Mouse (Mus musculus) neural tube, embryonic 11.5 days (tissue): ENCODE data around the gene Pxdc1. TPM values are rescaled to one million over a fixed set of nuclear protein-coding genes. Genes with fewer than 3 reads are reported as not detected.
A peak's percentile ranks its signal among the peaks of the same experiment; 100 is the strongest.

Source experiments
- ATAC-seq: fragments of 200-750 bp; cut with Nextera tagmentation; 2 replicates; pipeline ENCODE4 v1.8.0; 2017; ENCODE audit warnings: moderate number of reproducible peaks, mild to moderate bottlenecking, moderate TSS enrichment, moderate library complexity; ENCODE audit not compliant: insufficient read depth, low FRiP score, low TSS enrichment
- DNase-seq: peaks from one replicate; pipeline ENCODE4 v3.0.0-alpha.2; 2015; ENCODE audit warnings: low spot score
- H3K27ac ChIP-seq: fragments of 300-500 bp; sonication (generic); 2 replicates; pipeline ENCODE4 v1.5.1; 2014; ENCODE audit warnings: low read depth, mild to moderate bottlenecking, low read length
- H3K27me3 ChIP-seq: fragments of 300-500 bp; sonication (generic); 2 replicates; pipeline ENCODE4 v1.6.1; 2014; ENCODE audit warnings: mild to moderate bottlenecking, low read length, mixed read lengths; ENCODE audit not compliant: control insufficient read depth, insufficient read depth
- H3K36me3 ChIP-seq: fragments of 300-500 bp; sonication (generic); 2 replicates; pipeline ENCODE4 v1.6.1; 2014; ENCODE audit warnings: mild to moderate bottlenecking, low read length, moderate library complexity, mixed read lengths; ENCODE audit not compliant: control insufficient read depth, insufficient read depth
- H3K4me1 ChIP-seq: fragments of 300-500 bp; sonication (generic); 2 replicates; pipeline ENCODE4 v1.6.1; 2014; ENCODE audit warnings: low read length, mixed read lengths; ENCODE audit not compliant: control insufficient read depth, insufficient read depth
- H3K4me2 ChIP-seq: fragments of 300-500 bp; sonication (generic); 2 replicates; pipeline ENCODE4 v1.6.1; 2014; ENCODE audit warnings: low read depth, mild to moderate bottlenecking, moderate library complexity
- H3K4me3 ChIP-seq: fragments of 300-500 bp; sonication (generic); 2 replicates; pipeline ENCODE4 v1.5.1; 2014; ENCODE audit warnings: low read depth, low read length
- H3K9ac ChIP-seq: fragments of 300-500 bp; sonication (generic); 2 replicates; pipeline ENCODE4 v1.6.1; 2014; ENCODE audit warnings: mild to moderate bottlenecking, low read length
- H3K9me3 ChIP-seq: fragments of 300-500 bp; sonication (generic); 2 replicates; pipeline ENCODE4 v1.6.1; 2016; ENCODE audit warnings: low read length; ENCODE audit not compliant: control insufficient read depth
- WGBS: fragments of 180-500 bp; shearing (Covaris S2); extraction: QIAGEN DNeasy Blood & Tissue Kit; methylation state at CpG from one replicate; pipeline ENCODE4 v1.1.7; 2014; 5-methylcytosine and 5-hydroxymethylcytosine counted together
- polyA plus RNA-seq: library from polyadenylated mRNA; unstranded; fragments of >200 nt; fragmentation: Nextera tagmentation; extraction: Ambion mirVana; gene quantifications from 2 replicates; pipeline ENCODE4 v1.2.1, GENCODE M21; 2014

Gene Pxdc1
- polyA plus RNA-seq: 2.5 and 3.8 TPM in 2 replicates

DNA sequence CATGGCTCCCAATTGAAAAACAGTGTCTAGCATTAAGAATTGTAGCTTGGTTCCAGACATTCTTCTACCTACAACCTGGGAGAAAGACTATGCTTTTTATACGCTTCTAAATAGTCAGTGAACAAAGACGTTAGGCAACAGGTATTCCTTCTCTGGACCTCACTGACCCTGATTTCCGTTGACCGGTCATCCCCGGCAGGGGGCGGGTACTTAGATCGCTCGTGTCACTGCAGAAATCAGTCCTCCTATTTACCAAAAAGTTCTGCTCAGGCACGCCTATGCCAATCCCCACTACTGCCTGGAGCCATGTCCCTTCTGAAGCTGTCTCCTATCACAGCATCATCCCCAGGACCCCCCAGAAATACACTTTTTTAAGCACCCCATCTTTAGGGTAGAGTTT lies at the start of gene Pxdc1:
Pxdc1 (minus strand) TSS at position 96 of the 400 bp plus-strand sequence.
- ATAC-seq (peak; percentile 5; the same call in 1 of the 2 replicates), DNase-seq (peak; percentile 57)
- WGBS: 2% methylated on average over 9 of the region's 9 CpGs
- Histone ChIP-seq H3K9me3 (no peaks in the 10 kb centered on the region), H3K4me1 (peaks cover 9% of the 10 kb centered on the region; the same call in 1 of the 2 replicates), H3K27me3 (peaks cover 29% of the 10 kb centered on the region), H3K4me2 (peak within 1 kb of the TSS; percentile 63), H3K27ac (no peak within 1 kb of the TSS), H3K4me3 (peak within 1 kb of the TSS; percentile 33), H3K9ac (peak within 1 kb of the TSS; percentile 36), H3K36me3 (no peaks in the 10 kb centered on the region)

DNA sequence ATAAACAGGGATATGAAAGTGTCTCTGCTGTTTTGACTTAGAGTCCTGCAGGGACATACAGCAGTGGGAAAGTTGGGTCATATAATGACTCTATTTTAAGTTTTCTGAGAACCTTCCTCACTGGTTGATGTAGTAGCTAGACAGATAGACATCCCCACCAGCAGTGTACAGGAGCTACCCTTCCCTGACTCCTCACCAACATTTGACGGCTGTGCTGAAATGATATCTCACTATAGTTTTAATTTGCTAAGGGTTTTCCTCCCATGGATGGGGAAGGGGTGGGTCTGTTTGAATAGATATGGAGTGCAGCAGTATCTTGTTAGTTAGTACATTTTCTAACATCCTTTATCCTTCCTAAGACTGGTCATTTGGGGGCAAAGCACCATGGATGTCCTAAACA lies 47.3 kb upstream of the Pxdc1 start:
- no peaks in the 10 kb centered on the region for H3K9me3 ChIP-seq
- peaks cover 2% of the 10 kb centered on the region; the same call in 1 of the 2 replicates for H3K4me1 ChIP-seq
- H3K36me3 ChIP-seq: no peaks in the 10 kb centered on the region
- DNase-seq: no peak
- no peak overlapping the region for H3K4me2 ChIP-seq
- no peak for ATAC-seq
- H3K27ac ChIP-seq: no peak overlapping the region
- no peak overlapping the region for H3K4me3 ChIP-seq
- WGBS: 92% methylated on average over 1 of the region's 1 CpGs
- no peaks in the 10 kb centered on the region for H3K27me3 ChIP-seq
- H3K9ac ChIP-seq: no peak overlapping the region

DNA sequence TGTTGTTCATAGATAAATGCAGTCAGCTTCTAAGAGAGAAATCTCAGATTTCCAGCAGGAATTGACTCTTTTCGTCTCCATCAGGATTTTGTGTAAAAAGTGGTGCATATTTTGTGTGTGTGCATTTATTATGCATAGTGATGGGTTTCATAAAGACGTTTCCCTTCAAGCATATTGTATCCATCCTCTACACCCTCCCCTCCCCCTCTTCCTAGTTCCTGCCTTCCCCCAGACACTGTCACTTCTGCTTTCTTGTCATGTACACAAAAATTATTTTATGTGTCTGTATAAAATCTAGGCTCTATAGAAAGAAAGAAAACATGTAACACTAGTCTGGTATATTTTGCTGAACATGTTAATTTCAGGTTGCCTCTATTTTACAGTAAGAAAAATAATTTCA lies 46.8 kb upstream of the Pxdc1 start:
- 86% methylated on average over 2 of the region's 2 CpGs for WGBS
- ATAC-seq (no peak), DNase-seq (no peak)
- Histone ChIP-seq H3K36me3 (no peaks in the 10 kb centered on the region), H3K27me3 (no peaks in the 10 kb centered on the region), H3K9ac (no peak overlapping the region), H3K27ac (no peak overlapping the region), H3K4me3 (no peak overlapping the region), H3K9me3 (no peaks in the 10 kb centered on the region), H3K4me1 (peaks cover 2% of the 10 kb centered on the region; the same call in 1 of the 2 replicates), H3K4me2 (no peak overlapping the region)

DNA sequence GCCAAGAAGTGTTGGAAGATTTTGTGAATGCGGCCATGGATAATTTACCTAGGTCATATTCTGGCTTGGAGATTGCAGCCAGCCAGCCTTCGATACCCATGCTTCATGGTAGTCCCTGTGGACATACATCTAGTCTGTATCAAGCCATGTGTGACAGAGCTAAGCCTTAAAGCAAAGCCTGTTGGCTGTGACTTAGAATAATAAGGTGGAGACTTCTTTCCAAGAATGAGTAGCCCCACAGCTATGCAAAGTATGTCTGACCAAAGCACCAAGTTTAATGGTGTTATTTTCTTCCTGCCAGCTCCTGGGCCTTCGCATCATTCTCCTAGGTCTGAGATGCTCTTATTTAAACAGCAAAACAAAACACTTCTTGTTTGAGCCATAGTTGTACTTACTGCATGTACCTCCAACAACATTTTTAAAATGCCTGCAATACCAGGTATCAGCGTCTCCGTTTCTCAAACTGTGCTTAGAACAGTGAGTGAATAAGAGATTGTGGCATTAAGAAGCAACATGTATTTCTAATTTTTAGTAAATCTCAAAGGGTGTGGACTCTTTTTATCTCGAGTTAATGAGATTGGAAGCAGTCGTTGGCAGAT lies 43.5 kb upstream of the Pxdc1 start:
- Histone ChIP-seq H3K9ac (no peak overlapping the region), H3K4me1 (no peaks in the 10 kb centered on the region), H3K4me2 (no peak overlapping the region), H3K36me3 (no peaks in the 10 kb centered on the region), H3K27me3 (no peaks in the 10 kb centered on the region), H3K9me3 (no peaks in the 10 kb centered on the region), H3K27ac (no peak overlapping the region), H3K4me3 (no peak overlapping the region)
- DNase-seq (no peak), ATAC-seq (no peak)
- 89% methylated on average over 7 of the region's 7 CpGs for WGBS

DNA sequence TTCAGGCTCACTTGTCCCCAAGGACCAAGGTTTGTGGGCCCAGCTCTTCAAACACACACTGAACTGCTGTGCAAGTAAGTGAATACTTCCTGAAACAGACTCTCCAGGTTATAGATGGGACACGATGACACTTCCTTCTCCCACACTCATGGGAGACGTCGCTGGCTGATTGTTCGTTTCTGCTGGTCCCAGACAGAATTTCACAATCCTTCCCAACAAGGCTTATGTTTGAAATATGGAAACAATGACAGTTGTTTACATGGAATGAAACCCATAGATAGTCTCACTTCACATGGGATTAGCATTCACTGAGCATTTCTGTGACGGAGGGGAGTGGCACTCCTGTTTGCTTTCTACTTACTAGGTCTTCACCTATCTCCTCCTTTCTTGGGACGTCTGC lies 39.8 kb upstream of the Pxdc1 start:
- Histone ChIP-seq H3K4me1 (no peaks in the 10 kb centered on the region), H3K9ac (no peak overlapping the region), H3K4me3 (no peak overlapping the region), H3K27me3 (no peaks in the 10 kb centered on the region), H3K27ac (no peak overlapping the region), H3K36me3 (no peaks in the 10 kb centered on the region), H3K4me2 (no peak overlapping the region), H3K9me3 (no peaks in the 10 kb centered on the region)
- DNase-seq: no peak
- no peak for ATAC-seq
- WGBS: 85% methylated on average over 6 of the region's 6 CpGs

DNA sequence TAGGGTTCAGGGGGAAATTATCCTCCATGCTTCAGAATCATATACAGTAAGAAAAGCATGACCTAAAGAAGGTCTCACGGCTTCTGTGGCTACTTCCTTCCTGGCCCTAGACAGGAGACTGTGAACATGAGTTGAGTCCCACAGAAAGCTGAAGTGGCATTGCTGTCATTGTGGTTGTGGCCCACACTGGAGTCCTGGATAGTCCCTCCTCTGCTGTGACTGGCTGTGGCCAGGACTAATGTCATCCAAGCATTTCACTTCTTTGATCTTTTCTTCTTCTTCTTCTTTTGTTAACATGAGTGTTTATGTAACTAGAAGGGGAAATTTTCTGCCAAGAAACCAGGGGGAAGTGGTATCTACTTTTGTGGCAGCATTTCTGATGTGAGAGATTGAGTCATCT lies 37.8 kb upstream of the Pxdc1 start:
- Histone ChIP-seq H3K4me2 (no peak overlapping the region), H3K36me3 (no peaks in the 10 kb centered on the region), H3K9me3 (no peaks in the 10 kb centered on the region), H3K27ac (no peak overlapping the region), H3K4me3 (no peak overlapping the region), H3K9ac (no peak overlapping the region), H3K27me3 (no peaks in the 10 kb centered on the region), H3K4me1 (no peaks in the 10 kb centered on the region)
- WGBS: 88% methylated on average over 1 of the region's 1 CpGs
- DNase-seq (no peak), ATAC-seq (no peak)

DNA sequence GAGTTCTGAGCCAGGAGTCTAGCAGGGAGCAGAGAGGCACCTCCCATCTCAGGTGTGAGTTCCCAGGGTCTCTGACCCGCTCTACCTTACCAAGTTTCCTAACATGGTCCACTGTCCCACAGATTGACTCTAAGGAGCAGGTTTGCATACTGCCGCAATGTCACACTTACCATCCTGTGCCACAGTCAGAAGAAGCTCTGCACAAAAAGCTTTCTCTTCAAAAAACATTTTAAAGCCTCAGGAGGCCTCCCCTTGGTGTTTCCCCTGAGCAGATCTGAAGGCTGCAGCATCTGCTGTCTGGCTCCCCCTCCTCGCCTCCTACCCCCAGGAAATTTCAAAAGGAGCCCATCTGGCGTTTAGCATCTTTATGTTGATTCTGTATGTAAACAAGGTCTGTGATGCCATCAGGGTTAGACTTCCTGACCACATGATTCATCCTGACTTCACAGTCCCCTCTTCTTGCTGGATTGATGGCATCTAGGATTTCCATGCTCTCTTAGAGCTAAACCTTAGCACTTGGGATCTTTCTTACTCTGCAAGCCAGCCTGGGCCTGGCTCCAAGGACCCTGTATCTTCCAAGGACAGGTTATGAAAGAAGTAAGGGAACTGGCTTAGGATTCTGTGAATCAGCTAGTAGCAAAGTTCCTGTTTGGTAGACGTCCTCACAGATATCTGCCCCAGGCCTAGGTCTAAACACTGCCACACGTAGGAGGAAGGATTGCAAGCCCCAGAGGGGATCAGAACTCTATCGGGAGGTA lies 31.9 kb upstream of the Pxdc1 start:
- no peaks in the 10 kb centered on the region for H3K27me3 ChIP-seq
- WGBS: 69% methylated on average over 7 of the region's 7 CpGs
- no peaks in the 10 kb centered on the region for H3K9me3 ChIP-seq
- DNase-seq: no peak
- H3K4me1 ChIP-seq: no peaks in the 10 kb centered on the region
- no peak overlapping the region for H3K4me3 ChIP-seq
- H3K36me3 ChIP-seq: no peaks in the 10 kb centered on the region
- no peak overlapping the region for H3K27ac ChIP-seq
- no peak overlapping the region for H3K9ac ChIP-seq
- no peak for ATAC-seq
- H3K4me2 ChIP-seq: no peak overlapping the region

DNA sequence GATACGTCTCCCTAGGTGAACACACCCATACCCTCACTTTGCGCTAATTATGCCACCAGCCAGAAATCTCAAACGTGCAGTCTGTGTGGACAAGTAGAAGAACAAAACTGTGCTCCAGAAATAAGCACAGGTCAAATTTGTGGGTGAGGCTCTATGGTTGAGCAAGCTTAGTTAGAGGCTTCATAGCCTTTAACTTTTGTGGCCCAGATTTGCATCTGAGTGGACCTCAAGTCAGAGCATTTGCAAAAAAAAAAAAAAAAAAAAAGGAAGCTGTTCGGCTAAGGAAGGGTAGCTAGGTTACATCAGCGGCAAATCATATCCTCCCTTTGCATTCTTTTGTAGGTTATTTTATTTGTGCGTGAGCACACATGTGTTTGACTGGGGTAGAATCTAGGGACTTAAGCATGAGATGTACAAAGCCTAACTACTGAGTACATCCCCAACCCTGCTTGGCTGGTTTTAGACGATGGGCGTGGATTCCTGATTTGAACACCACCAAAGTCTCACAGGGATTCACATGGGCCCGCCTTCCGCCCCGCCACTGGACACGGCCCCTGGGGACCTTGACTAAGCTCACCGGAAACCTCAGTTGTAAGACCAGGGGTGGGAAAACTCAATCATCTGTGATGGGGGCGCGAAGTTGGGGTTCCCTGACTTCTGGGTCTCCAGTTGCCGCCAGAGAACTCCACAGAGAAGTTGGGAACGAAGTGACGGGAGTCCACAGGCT lies 30.6 kb upstream of the Pxdc1 start:
- Histone ChIP-seq H3K27ac (no peak overlapping the region), H3K9ac (no peak overlapping the region), H3K27me3 (no peaks in the 10 kb centered on the region), H3K4me3 (no peak overlapping the region), H3K36me3 (no peaks in the 10 kb centered on the region), H3K9me3 (no peaks in the 10 kb centered on the region), H3K4me1 (no peaks in the 10 kb centered on the region), H3K4me2 (no peak overlapping the region)
- WGBS: 94% methylated on average over 18 of the region's 18 CpGs
- ATAC-seq: no peak
- DNase-seq: no peak
